Mouse (Mus musculus) kidney, postnatal 36 days (tissue): Measurements from ENCODE around the gene Zpld1.

Source experiments
- DNase-seq, 2 experiments: peaks; one replicate each; pipeline ENCODE4 v3.0.0; 2021 to 2022; ENCODE audit warnings: mixed read lengths in 2 of 2

Zpld1 gene

GRCm38 (mm10) chr16:55297886-55298285, at the start of gene Zpld1:
Zpld1 (minus strand) TSS chr16:55297986.
- DNase-seq = no peak

- no peak for DNase-seq
These were observed 47.9 kb upstream of the Zpld1 start for GRCm38 (mm10) chr16:55345644-55346043.

DNA sequence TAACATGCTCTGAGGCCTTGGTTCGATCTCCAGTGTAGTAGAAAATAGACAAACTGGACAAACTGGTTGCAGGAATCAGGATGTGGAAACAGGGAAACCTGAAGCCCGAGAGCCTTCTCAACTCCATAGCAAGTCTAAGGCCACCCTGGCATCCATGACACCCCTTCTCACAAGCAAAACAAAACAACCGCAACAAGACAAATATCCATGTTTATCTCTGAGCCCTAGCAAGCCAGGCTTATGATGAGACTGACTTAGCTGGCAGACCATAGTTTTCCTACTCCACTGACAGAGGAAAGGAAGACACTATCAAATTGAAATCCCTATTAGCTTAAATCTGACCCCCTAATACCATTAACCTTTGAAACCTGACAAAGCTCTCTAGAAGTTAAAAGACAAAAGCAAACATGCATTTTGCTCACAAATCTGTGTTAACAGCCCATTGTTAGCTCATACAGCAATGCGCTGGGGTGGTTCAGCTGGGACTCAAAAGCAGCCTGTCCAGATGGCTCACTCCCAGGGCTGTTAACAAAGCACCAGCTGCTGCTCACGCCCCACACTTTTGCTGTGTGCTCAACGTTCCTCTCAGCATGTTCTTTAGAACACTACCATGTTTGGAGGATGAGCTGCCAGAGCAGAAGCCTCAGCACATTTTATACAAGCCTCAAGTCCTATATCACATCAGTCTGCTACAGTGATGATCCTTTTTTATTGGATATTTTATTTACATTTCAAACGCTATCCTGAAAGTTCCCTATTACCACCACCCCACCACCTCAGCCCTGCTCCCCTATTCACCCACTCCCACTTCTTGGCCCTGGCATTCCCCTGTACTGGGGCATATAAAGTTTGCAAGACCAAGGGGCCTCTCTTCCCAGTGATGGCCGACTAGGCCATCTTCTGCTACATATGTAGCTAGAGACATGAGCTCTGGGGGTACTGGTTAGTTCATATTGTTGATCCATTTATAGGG, 24.0 kb upstream of the Zpld1 start:
- no peak for DNase-seq

- no peak for DNase-seq
These were observed 19.2 kb upstream of the Zpld1 start for GRCm38 (mm10) chr16:55316996-55317395.

- DNase-seq = no peak
These were observed 14.3 kb upstream of the Zpld1 start for GRCm38 (mm10) chr16:55312106-55312505.

DNA sequence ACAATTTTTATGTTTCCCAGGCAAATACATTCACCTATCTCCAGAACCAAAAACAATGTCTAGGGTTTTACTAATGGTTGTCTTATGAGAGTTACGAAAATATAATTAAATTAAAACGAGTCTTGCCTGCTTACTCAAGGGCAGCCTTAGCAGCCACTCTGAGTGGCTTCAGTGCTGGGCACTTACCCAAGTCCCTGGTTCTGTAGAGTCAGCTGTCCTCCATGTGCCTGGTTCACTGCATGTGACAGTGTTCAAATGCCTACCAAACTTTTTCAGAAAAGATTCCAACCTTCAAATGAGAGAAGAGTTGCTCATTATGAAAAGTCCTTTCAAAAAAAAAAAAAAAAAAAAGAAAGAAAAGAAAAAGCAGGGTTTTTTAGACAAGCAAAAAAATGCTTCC, 15.1 kb downstream of the Zpld1 start:
- peak; percentile 49 to 62 for DNase-seq

DNA sequence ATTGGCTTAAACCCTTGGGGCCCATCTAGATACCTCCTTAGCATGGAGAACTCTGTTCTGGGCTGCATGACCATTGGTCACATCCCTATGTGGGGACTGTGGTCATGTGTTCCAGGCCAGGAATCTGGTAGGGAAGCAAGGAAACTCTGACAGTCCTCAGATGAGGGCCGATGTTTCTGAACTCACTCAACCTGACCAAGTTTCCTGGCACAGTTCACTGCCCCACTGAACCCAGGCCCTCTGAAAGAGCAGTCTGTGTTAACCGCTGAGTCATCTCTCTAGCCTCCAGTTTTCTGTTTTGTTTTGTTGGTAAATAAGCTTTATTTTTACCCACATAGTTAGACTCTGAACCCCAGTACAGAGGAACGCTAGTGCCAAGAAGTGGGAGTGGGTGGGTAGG, 20.3 kb downstream of the Zpld1 start:
- DNase-seq = peak; percentile 72 to 77

GRCm38 (mm10) chr16:55265281-55265680, 32.5 kb downstream of the Zpld1 start:
- DNase-seq = no peak

DNA sequence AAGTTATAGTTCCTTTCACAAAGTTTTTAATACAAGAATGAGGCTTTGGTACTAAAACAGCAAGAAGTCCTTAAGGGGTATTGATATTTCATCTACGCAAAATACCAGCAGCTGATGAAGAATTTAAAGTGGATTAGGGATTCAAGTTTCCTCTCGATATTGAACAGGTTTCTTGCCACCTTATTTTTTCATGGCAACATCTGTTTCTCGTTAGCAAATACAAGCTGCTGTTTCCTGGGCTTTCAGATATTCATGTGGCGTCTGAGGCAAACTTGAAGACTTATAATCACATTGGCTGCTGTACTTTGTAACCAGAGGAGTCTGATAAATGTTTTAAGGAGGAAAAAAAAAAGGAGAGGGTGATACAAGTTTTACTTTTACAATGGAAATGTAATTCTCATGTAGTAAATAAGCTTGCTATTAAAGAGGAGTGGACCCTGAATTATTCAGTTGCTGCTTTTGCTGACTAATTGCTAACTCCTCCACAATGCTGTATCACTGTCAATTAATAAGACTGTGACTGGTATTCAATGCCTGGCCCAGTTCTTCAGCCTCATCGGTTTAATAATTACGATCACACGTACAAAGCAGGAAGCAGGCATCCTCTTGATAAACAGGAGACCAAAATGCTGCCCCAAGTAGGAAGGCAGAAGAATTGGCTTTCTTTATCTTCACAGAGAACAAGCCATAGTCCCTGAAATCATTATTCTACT, 36.8 kb downstream of the Zpld1 start:
- DNase-seq = no peak

- no peak for DNase-seq
These were observed 38.1 kb downstream of the Zpld1 start for GRCm38 (mm10) chr16:55259719-55260118.

GRCm38 (mm10) chr16:55240996-55241395, 56.8 kb downstream of the Zpld1 start:
- DNase-seq = no peak

DNA sequence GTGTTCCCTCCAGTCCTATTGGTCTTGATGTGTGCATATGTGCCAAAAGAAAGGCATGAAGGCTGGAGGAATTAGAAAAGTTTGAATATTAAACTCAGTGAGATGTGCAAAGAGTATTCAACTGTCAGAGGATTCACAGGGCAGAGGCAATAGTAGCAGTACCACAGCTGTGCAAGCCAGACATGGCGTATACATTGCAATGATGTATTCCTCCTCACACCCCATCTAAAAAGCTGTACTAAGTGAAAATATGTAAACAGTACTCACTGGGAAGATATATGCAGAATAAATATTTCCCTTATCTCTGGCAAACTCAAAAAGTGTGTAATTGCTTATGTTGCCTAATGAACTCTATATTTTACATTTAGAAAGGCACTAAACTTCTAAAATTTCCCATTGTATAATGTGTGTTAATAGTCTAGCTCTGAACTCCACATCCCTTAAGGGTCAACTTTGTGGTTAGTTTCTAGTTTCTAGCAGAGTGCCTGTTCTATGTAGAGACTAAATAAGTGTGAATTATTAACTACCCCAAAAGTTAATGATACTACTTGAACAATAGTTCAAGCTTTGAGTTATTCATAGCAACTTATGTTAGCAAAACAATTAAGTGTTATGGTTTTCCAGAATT, 68.7 kb downstream of the Zpld1 start:
- no peak for DNase-seq

GRCm38 (mm10) chr16:55203945-55204344, 93.8 kb downstream of the Zpld1 start:
- DNase-seq = no peak

DNA sequence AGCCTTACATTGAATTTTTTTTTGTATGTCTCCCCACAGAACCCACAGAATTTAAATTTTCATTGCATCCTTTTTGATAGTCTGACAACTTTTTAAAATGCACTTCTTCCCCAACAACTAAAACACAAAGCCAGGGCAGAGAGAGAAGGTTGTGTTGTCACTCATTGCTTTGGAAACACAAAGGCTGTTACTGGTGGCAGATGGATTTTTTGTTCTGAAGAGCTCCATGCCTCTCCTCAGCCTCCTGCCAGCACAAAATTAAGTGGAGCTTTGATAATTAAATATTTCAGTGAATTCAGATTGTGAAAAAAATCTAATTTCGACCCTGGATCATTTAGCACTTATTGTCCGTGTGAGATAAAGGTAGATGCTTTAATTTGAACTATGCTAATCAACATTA, 107.4 kb downstream of the Zpld1 start:
- DNase-seq = no peak

DNA sequence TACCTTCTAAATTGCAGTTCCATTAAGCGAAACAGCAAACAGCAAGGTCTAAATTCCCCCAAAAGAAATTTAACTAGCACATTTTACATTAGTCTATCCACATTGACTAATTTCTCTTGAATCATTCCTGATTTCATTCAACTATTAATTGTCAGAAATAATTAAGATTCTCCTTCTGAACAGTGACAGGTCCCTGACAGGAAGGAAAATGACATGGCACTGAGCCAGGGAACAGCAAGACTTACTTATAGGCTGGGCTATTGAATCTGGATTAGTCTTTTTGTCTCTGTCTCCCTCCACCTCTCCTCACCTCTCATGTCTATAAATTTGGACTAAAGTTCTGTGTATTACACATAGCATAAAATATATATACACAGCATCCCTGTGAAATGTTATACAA, 112.4 kb downstream of the Zpld1 start:
- DNase-seq = no peak
